Mouse (Mus musculus): ENCODE data around the gene Galnt14.

Gene Galnt14

GRCm38 (mm10) chr17:73710042-73710911 lies at the start of gene Galnt14:
Galnt14 (minus strand) TSS chr17:73710453.
- DNase-seq (ENCODE audit: low spot score in 2 of 2): peak; percentile 39 to 62

- DNase-seq (ENCODE audit: low spot score in 2 of 2): peak; percentile 58 to 82
These were observed 33.5 kb upstream of the Galnt14 start for GRCm38 (mm10) chr17:73743681-73744311.

- no peak for DNase-seq (ENCODE audit: low spot score in 2 of 2)
These were observed 13.8 kb upstream of the Galnt14 start for GRCm38 (mm10) chr17:73723885-73724682.

- no peak for DNase-seq (ENCODE audit: low spot score in 2 of 2)
These were observed 8.9 kb upstream of the Galnt14 start for GRCm38 (mm10) chr17:73719021-73719748.

GRCm38 (mm10) chr17:73716684-73717083 lies 6.4 kb upstream of the Galnt14 start:
- no peak for DNase-seq (ENCODE audit: low spot score in 2 of 2)

GRCm38 (mm10) chr17:73714440-73715221 lies 4.4 kb upstream of the Galnt14 start:
- no peak for DNase-seq (ENCODE audit: low spot score in 2 of 2)

GRCm38 (mm10) chr17:73713347-73713746 lies 3.1 kb upstream of the Galnt14 start:
- DNase-seq (ENCODE audit: low spot score in 2 of 2): no peak

GRCm38 (mm10) chr17:73711919-73712318 lies 1.7 kb upstream of the Galnt14 start:
- peak in 1 of 2 experiments; percentile 10 for DNase-seq (ENCODE audit: low spot score in 2 of 2)

- peak; percentile 26 to 34 for DNase-seq (ENCODE audit: low spot score in 2 of 2)
These were observed 867 bp downstream of the Galnt14 start for GRCm38 (mm10) chr17:73709131-73710041.

GRCm38 (mm10) chr17:73708451-73708850 lies 1.8 kb downstream of the Galnt14 start:
- DNase-seq (ENCODE audit: low spot score in 2 of 2): no peak

GRCm38 (mm10) chr17:73703571-73703970 lies 6.7 kb downstream of the Galnt14 start:
- no peak for DNase-seq (ENCODE audit: low spot score in 2 of 2)

GRCm38 (mm10) chr17:73701016-73701415 lies 9.2 kb downstream of the Galnt14 start:
- DNase-seq (ENCODE audit: low spot score in 2 of 2): no peak

- DNase-seq (ENCODE audit: low spot score in 2 of 2): no peak
These were observed 10.4 kb downstream of the Galnt14 start for GRCm38 (mm10) chr17:73699881-73700280.

- no peak for DNase-seq (ENCODE audit: low spot score in 2 of 2)
These were observed 15.9 kb downstream of the Galnt14 start for GRCm38 (mm10) chr17:73694206-73694952.

- no peak for DNase-seq (ENCODE audit: low spot score in 2 of 2)
These were observed 22.0 kb downstream of the Galnt14 start for GRCm38 (mm10) chr17:73688261-73688660.

- DNase-seq (ENCODE audit: low spot score in 2 of 2): no peak
These were observed 24.0 kb downstream of the Galnt14 start for GRCm38 (mm10) chr17:73686292-73686691.

GRCm38 (mm10) chr17:73684746-73685145 lies 25.5 kb downstream of the Galnt14 start:
- no peak for DNase-seq (ENCODE audit: low spot score in 2 of 2)

GRCm38 (mm10) chr17:73671921-73672320 lies 38.3 kb downstream of the Galnt14 start:
- no peak for DNase-seq (ENCODE audit: low spot score in 2 of 2)

GRCm38 (mm10) chr17:73670048-73670447 lies 40.2 kb downstream of the Galnt14 start:
- DNase-seq (ENCODE audit: low spot score in 2 of 2): no peak

Data from cerebellum, postnatal 4 days (tissue).